Mouse (Mus musculus): ENCODE results near the gene Aup1.

- TF ChIP-seq CTCF (IDR thresholded peaks at IDR 0.05; ENCODE audit: borderline replicate concordance, insufficient read depth, low read depth, low read length) = no peak
- TF ChIP-seq POLR2A (IDR thresholded peaks at IDR 0.05; ENCODE audit: borderline replicate concordance, insufficient read depth, low read length) = no peak
Measured at GRCm38 (mm10) chr6:83066441-83066840, 12.1 kb downstream of the Aup1 start.
